Mouse (Mus musculus): ENCODE results near the gene Fmo1.

GRCm38 (mm10) chr1:162840211-162840610, 26.2 kb downstream of the Fmo1 start:
- TF ChIP-seq TAL1 (IDR thresholded peaks at IDR 0.05; ENCODE audit: low read length) = no peak
- no peak for TF ChIP-seq GATA1 (IDR thresholded peaks at IDR 0.05; ENCODE audit: low read length)

All from erythroblast, embryonic 14.5 days (primary cell).